Mouse (Mus musculus) heart, embryonic 16.5 days (tissue): Measurements from ENCODE around the gene Mcm3ap. TPM values are rescaled to one million over a fixed set of nuclear protein-coding genes. Genes with fewer than 3 reads are reported as not detected.

Experiments used
- ATAC-seq: fragments of 200-750 bp; cut with Nextera tagmentation; replicated peaks from 2 replicates; pipeline ENCODE4 v1.8.0; 2017; ENCODE audit warnings: moderate number of reproducible peaks; ENCODE audit not compliant: insufficient read depth, low FRiP score; ENCODE audit errors: extremely low read depth
- H3K27ac ChIP-seq: fragments of 300-500 bp; sonication (generic); 2 replicates; pipeline ENCODE4 v1.5.1; 2014; ENCODE audit warnings: mild to moderate bottlenecking, low read length, control low read depth, moderate library complexity
- H3K27me3 ChIP-seq: fragments of 300-500 bp; sonication (generic); 2 replicates; pipeline ENCODE4 v1.6.1; 2014; ENCODE audit warnings: low read length, mixed read lengths; ENCODE audit not compliant: control insufficient read depth, insufficient read depth
- H3K36me3 ChIP-seq: fragments of 300-500 bp; sonication (generic); 2 replicates; pipeline ENCODE4 v1.6.1; 2014; ENCODE audit not compliant: control insufficient read depth, insufficient read depth
- H3K4me1 ChIP-seq: fragments of 300-500 bp; sonication (generic); 2 replicates; pipeline ENCODE4 v1.6.1; 2014; ENCODE audit warnings: low read length, mixed read lengths; ENCODE audit not compliant: control insufficient read depth, insufficient read depth
- H3K4me2 ChIP-seq: fragments of 300-500 bp; sonication (generic); 2 replicates; pipeline ENCODE4 v1.6.1; 2014; ENCODE audit warnings: low read depth, mild to moderate bottlenecking, control low read depth, low read length
- H3K4me3 ChIP-seq: fragments of 300-500 bp; sonication (generic); 2 replicates; pipeline ENCODE4 v1.5.1; 2014; ENCODE audit warnings: mild to moderate bottlenecking, control low read depth, low read length
- H3K9ac ChIP-seq: fragments of 300-500 bp; sonication (generic); 2 replicates; pipeline ENCODE4 v1.6.1; 2014; ENCODE audit warnings: low read length, control low read depth
- H3K9me3 ChIP-seq: fragments of 300-500 bp; sonication (generic); replicated peaks from 2 replicates; pipeline ENCODE4 v1.6.1; 2016; ENCODE audit warnings: low read length; ENCODE audit not compliant: control insufficient read depth
- WGBS: fragments of 180-500 bp; shearing (Covaris S2); extraction: QIAGEN DNeasy Blood & Tissue Kit; methylation state at CpG from one replicate; pipeline ENCODE4 v1.1.7; 2014; 5-methylcytosine and 5-hydroxymethylcytosine counted together
- polyA plus RNA-seq: library from polyadenylated mRNA; unstranded; fragments of >200 nt; fragmentation: Nextera tagmentation; extraction: Ambion mirVana; gene quantifications from 2 replicates; pipeline ENCODE4 v1.2.1, GENCODE M21; 2015

The Mcm3ap gene
- polyA plus RNA-seq, 1 experiment from 2014 or later, result 33.3 TPM

DNA sequence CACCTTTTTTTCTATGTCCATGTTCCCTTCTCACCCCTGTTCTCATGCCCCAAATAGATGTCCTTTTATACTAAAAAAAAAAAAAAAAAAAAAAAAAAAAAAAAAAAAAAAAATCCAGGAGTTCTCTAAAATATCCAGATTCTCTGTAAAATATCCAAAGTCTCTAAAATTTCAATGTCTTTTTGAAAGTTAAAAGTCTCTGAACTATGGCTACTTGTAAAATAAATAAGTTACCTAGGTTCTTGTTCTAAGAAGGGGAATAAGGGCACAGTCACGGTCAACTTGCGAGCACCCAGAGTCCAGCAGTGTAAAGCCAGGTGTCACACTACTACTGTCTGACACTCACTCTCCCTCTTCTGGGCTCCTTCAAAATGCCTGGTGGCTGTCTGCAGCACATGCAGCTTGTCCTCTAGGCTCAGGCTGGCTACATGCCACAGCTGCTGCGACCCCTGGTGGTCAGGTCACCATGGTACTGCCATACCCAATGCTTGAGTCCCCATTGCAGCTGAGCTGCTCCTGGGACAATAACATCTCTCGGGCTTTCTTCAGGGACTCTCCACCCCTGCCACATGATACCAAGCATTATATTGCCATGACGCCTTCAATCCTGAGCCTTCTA, 44.3 kb downstream of the Mcm3ap start:
- Histone ChIP-seq H3K9ac (no peak overlapping the region), H3K27ac (no peak overlapping the region), H3K4me2 (no peak overlapping the region), H3K36me3 (peaks cover 38% of the 10 kb centered on the region), H3K9me3 (no peaks in the 10 kb centered on the region), H3K27me3 (no peaks in the 10 kb centered on the region), H3K4me1 (no peaks in the 10 kb centered on the region), H3K4me3 (no peak overlapping the region)
- peak; percentile 84 for ATAC-seq
- 38% methylated on average over 5 of the region's 5 CpGs for WGBS

- H3K9ac ChIP-seq, result peak overlapping the region; percentile 70
- WGBS, result 2% methylated on average over 11 of the region's 11 CpGs
- peak overlapping the region; percentile 96 for H3K4me2 ChIP-seq
- peak overlapping the region; percentile 83 for H3K4me3 ChIP-seq
- H3K27ac ChIP-seq, result peak overlapping the region; percentile 43; the same call in 1 of the 2 replicates
- no peaks in the 10 kb centered on the region for H3K27me3 ChIP-seq
- peaks cover 6% of the 10 kb centered on the region for H3K4me1 ChIP-seq
- ATAC-seq, result no peak; the same call in 1 of the 2 replicates
- H3K9me3 ChIP-seq, result no peaks in the 10 kb centered on the region
- peaks cover 9% of the 10 kb centered on the region; the same call in 1 of the 2 replicates for H3K36me3 ChIP-seq
These were observed 62.2 kb downstream of the Mcm3ap start for GRCm38 (mm10) chr10:76530922-76531321.

DNA sequence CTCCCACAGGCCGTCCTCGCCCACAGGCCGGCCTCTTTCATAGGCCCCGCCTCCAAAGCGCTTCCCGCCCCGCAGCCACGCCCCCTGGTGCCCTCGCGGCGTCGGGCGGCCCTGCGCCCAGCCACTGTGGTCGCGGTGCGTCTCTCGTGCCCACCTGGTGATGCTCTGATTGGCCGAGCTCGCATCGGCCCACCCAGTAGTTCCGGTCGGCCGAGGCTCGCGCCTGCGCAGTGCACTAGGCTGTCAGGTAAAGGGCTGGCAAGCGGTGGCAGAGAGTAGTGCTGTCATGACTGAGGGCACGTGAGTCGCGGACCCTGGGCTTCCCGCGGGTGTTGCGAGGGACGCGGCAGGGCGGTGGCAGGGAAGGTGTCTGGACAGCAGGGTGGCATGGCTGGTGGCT, 62.6 kb downstream of the Mcm3ap start, which contains the start of gene Lss:
Gene Lss, plus strand, starts transcription at position 214 of the 400 bp plus-strand sequence.
- H3K36me3 ChIP-seq, result peaks cover 12% of the 10 kb centered on the region
- peak within 1 kb of the TSS; percentile 96 for H3K4me2 ChIP-seq
- ATAC-seq, result peak; percentile 99
- H3K27ac ChIP-seq, result peak within 1 kb of the TSS; percentile 61
- H3K4me3 ChIP-seq, result peak within 1 kb of the TSS; percentile 83
- WGBS, result under 1% methylated on average over 37 of the region's 37 CpGs
- peak within 1 kb of the TSS; percentile 84 for H3K9ac ChIP-seq
- H3K4me1 ChIP-seq, result peaks cover 6% of the 10 kb centered on the region
- H3K9me3 ChIP-seq, result no peaks in the 10 kb centered on the region
- no peaks in the 10 kb centered on the region for H3K27me3 ChIP-seq

DNA sequence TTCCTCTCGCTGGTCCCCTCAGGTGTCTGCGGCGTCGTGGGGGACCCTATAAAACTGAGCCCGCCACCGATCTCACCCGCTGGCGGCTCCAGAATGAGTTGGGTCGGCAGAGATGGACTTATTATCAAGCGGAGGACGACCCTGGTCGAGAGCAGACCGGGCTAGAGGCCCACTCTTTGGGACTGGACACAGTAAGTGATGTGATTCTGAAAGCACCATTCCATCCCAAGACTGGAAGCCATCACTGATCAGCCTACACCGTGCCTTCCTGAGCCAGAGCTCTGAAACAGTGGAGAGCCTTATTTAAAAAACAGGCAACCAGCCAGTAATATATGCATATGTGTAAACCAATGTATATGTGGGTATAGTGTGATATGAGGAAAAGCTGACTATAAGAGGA, 63.1 kb downstream of the Mcm3ap start:
- peak overlapping the region; percentile 83 for H3K4me3 ChIP-seq
- H3K4me2 ChIP-seq, result peak overlapping the region; percentile 96
- peaks cover 6% of the 10 kb centered on the region for H3K4me1 ChIP-seq
- H3K27ac ChIP-seq, result peak overlapping the region; percentile 61
- no peaks in the 10 kb centered on the region for H3K27me3 ChIP-seq
- ATAC-seq, result no peak
- peak overlapping the region; percentile 84 for H3K9ac ChIP-seq
- WGBS, result 1% methylated on average over 14 of the region's 14 CpGs
- peaks cover 16% of the 10 kb centered on the region for H3K36me3 ChIP-seq
- H3K9me3 ChIP-seq, result no peaks in the 10 kb centered on the region

GRCm38 (mm10) chr10:76535526-76535925, 66.8 kb downstream of the Mcm3ap start:
- H3K9ac ChIP-seq, result no peak overlapping the region
- no peaks in the 10 kb centered on the region for H3K27me3 ChIP-seq
- no peak overlapping the region for H3K4me2 ChIP-seq
- no peak overlapping the region for H3K4me3 ChIP-seq
- H3K9me3 ChIP-seq, result no peaks in the 10 kb centered on the region
- H3K4me1 ChIP-seq, result peaks cover 4% of the 10 kb centered on the region
- 95% methylated on average over 7 of the region's 7 CpGs for WGBS
- ATAC-seq, result no peak
- H3K36me3 ChIP-seq, result peaks cover 37% of the 10 kb centered on the region
- no peak overlapping the region for H3K27ac ChIP-seq

- H3K27me3 ChIP-seq, result no peaks in the 10 kb centered on the region
- no peaks in the 10 kb centered on the region for H3K4me1 ChIP-seq
- no peak overlapping the region for H3K9ac ChIP-seq
- H3K36me3 ChIP-seq, result peaks cover 51% of the 10 kb centered on the region
- 52% methylated on average over 9 of the region's 9 CpGs for WGBS
- no peaks in the 10 kb centered on the region for H3K9me3 ChIP-seq
- H3K4me3 ChIP-seq, result no peak overlapping the region
- H3K4me2 ChIP-seq, result no peak overlapping the region
- no peak for ATAC-seq
- H3K27ac ChIP-seq, result no peak overlapping the region
These were observed 68.9 kb downstream of the Mcm3ap start for GRCm38 (mm10) chr10:76537619-76538018.

- no peak overlapping the region for H3K4me2 ChIP-seq
- no peaks in the 10 kb centered on the region for H3K4me1 ChIP-seq
- H3K9me3 ChIP-seq, result no peaks in the 10 kb centered on the region
- H3K9ac ChIP-seq, result no peak overlapping the region
- peaks cover 66% of the 10 kb centered on the region for H3K36me3 ChIP-seq
- 90% methylated on average over 11 of the region's 11 CpGs for WGBS
- ATAC-seq, result no peak
- no peaks in the 10 kb centered on the region for H3K27me3 ChIP-seq
- no peak overlapping the region for H3K4me3 ChIP-seq
- H3K27ac ChIP-seq, result no peak overlapping the region
These were observed 72.8 kb downstream of the Mcm3ap start for GRCm38 (mm10) chr10:76541336-76542085.

GRCm38 (mm10) chr10:76542636-76543375, 74.1 kb downstream of the Mcm3ap start:
- Histone ChIP-seq H3K36me3 (peaks cover 70% of the 10 kb centered on the region), H3K4me3 (no peak overlapping the region), H3K9me3 (no peaks in the 10 kb centered on the region), H3K27me3 (no peaks in the 10 kb centered on the region), H3K9ac (no peak overlapping the region), H3K4me2 (no peak overlapping the region), H3K27ac (no peak overlapping the region), H3K4me1 (no peaks in the 10 kb centered on the region)
- WGBS, result 77% methylated on average over 10 of the region's 10 CpGs
- no peak for ATAC-seq

GRCm38 (mm10) chr10:76546566-76546965, 77.8 kb downstream of the Mcm3ap start:
- no peak overlapping the region for H3K4me3 ChIP-seq
- no peaks in the 10 kb centered on the region for H3K4me1 ChIP-seq
- H3K9me3 ChIP-seq, result no peaks in the 10 kb centered on the region
- no peak overlapping the region for H3K27ac ChIP-seq
- no peak overlapping the region for H3K4me2 ChIP-seq
- H3K9ac ChIP-seq, result no peak overlapping the region
- 90% methylated on average over 8 of the region's 8 CpGs for WGBS
- no peak for ATAC-seq
- no peaks in the 10 kb centered on the region for H3K27me3 ChIP-seq
- H3K36me3 ChIP-seq, result peaks cover 59% of the 10 kb centered on the region
